Mouse (Mus musculus) ES-E14 (cell line): Measurements from ENCODE around the gene Tcf12. TPM values are rescaled to one million over a fixed set of nuclear protein-coding genes. Genes with fewer than 3 reads are reported as not detected.

Experiments
- DNase-seq: peaks from one replicate; pipeline ENCODE4 v3.0.0-alpha.2; 2013; ENCODE audit warnings: low read depth, low spot score
- H3K27ac ChIP-seq: 2 replicates; pipeline ENCODE4 v1.5.1; 2012; ENCODE audit warnings: low read depth, mild to moderate bottlenecking, low read length, moderate library complexity, mixed read lengths; ENCODE audit not compliant: poor library complexity, insufficient read depth, severe bottlenecking
- H3K36me3 ChIP-seq: 2 replicates; pipeline ENCODE4 v1.6.1; 2012; ENCODE audit warnings: mild to moderate bottlenecking, low read length, moderate library complexity, mixed read lengths; ENCODE audit not compliant: control insufficient read depth, poor library complexity, insufficient read depth, severe bottlenecking
- H3K4me1 ChIP-seq, 2 experiments: fragments of 150-350 bp in 1 of 2; sonication (generic) in 1 of 2; 2 replicates each; pipeline ENCODE4 v1.6.1; 2012; ENCODE audit warnings: low read length in 2 of 2, mild to moderate bottlenecking in 1 of 2, mixed read lengths in 1 of 2; ENCODE audit not compliant: control insufficient read depth in 2 of 2, insufficient read depth in 2 of 2, poor library complexity in 1 of 2
- H3K4me3 ChIP-seq, 2 experiments: fragments of 150-350 bp in 1 of 2; sonication (generic) in 1 of 2; 2 replicates each; pipeline ENCODE4 v1.5.1; 2012; ENCODE audit warnings: low read length in 2 of 2, low read depth in 1 of 2, mild to moderate bottlenecking in 1 of 2, mixed read lengths in 1 of 2; ENCODE audit not compliant: insufficient read depth in 1 of 2, poor library complexity in 1 of 2, severe bottlenecking in 1 of 2
- H3K9ac ChIP-seq: 2 replicates; pipeline ENCODE4 v1.6.1; 2012; ENCODE audit warnings: low read depth, mild to moderate bottlenecking, low read length, mixed read lengths; ENCODE audit not compliant: poor library complexity, insufficient read depth, severe bottlenecking
- H3K9me3 ChIP-seq: fragments of 150-350 bp; sonication (generic); 2 replicates; pipeline ENCODE4 v1.6.1; 2012; ENCODE audit warnings: low read depth, mild to moderate bottlenecking, low read length; ENCODE audit not compliant: control insufficient read depth, insufficient read depth
- CHD2 ChIP-seq: IDR thresholded peaks from 2 replicates; pipeline ENCODE4 v1.6.1; 2014; ENCODE audit warnings: mild to moderate bottlenecking, low read depth, low read length, inconsistent platforms
- HCFC1 ChIP-seq: IDR thresholded peaks from 2 replicates; pipeline ENCODE4 v1.6.1; 2012; ENCODE audit warnings: low read length, inconsistent platforms, borderline replicate concordance; ENCODE audit not compliant: insufficient read depth
- MAFK ChIP-seq: IDR thresholded peaks from 2 replicates; pipeline ENCODE4 v1.6.1; 2014; ENCODE audit warnings: mild to moderate bottlenecking, low read depth, low read length, inconsistent platforms; ENCODE audit not compliant: insufficient read depth
- ZC3H11A ChIP-seq: IDR thresholded peaks from 2 replicates; pipeline ENCODE4 v1.6.1; 2012; ENCODE audit warnings: low read depth, mild to moderate bottlenecking, inconsistent platforms, low read length, borderline replicate concordance
- ZNF384 ChIP-seq: IDR thresholded peaks from 2 replicates; pipeline ENCODE4 v1.6.1; 2012; ENCODE audit warnings: low read depth, low read length, inconsistent platforms
- in situ Hi-C, 2 experiments: fragments of 600-800 bp; cut with MboI; formaldehyde crosslinking; loops; one replicate each; pipeline ENCODE4 v1.15.1; 2025; ENCODE audit warnings: low sequenced_read_pairs in 2 of 2, inconsistent platforms in 1 of 2; ENCODE audit not compliant: unreplicated experiment in 2 of 2
- total RNA-seq: library from RNA; depleted of rRNA; stranded (reverse); fragments of 300-350 nt; gene quantifications from 2 replicates; pipeline ENCODE4 v1.2.3, GENCODE M21; 2012

Gene Tcf12
- total RNA-seq, 1 experiment = 17.3 TPM

DNA sequence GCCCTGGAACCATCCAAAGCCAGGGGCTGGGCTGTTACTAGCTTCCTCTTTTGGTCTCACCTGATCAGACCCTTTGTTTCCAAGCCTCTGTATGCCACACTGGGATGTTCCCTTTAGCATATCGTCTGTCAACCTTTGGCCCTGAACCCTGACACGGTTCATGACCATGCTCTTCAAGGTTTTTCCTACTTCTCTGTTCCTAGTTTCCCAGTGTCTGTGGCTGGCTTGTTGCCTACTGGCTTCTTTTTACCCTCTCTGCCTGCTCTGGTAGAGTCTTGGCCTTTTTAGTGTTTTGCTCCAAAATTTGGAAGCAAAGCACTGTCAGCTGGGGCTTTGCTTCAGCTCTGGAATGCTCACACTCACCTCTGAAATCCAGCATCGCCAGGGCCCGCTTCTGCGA, 281.3 kb downstream of the Tcf12 start:
- Histone ChIP-seq H3K27ac (no peak overlapping the region), H3K4me1 (no peaks in the 10 kb centered on the region), H3K36me3 (no peaks in the 10 kb centered on the region), H3K9ac (no peak overlapping the region), H3K4me3 (no peak overlapping the region), H3K9me3 (no peaks in the 10 kb centered on the region)
- no peak for TF ChIP-seq CHD2
- no peak for TF ChIP-seq ZNF384
- no peak for TF ChIP-seq MAFK
- no peak for TF ChIP-seq HCFC1
- no peak for TF ChIP-seq ZC3H11A
- in situ Hi-C loops = no loop called here
- DNase-seq = no peak

DNA sequence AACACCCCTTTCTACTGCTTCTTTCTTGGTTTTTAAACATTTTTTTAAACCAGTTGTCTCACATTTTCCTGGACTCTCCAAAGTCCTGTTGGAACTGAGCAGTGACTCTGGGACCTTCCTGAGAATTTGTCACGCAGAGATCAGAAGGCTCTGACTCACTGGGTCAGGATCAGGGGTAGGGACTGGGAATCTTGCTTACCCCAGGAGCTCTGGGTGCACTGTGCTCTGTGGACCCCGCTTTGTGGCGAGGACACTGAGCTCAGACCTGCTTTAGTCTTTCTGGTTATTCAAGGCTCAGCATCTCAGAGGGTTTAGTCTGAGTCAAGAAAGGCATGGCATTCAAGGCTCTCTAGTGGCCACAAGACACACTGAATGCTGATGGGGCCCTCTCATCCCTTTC, 281.9 kb downstream of the Tcf12 start:
- in situ Hi-C loops = no loop called here
- no peak overlapping the region for H3K9ac ChIP-seq
- no peaks in the 10 kb centered on the region for H3K4me1 ChIP-seq
- no peaks in the 10 kb centered on the region for H3K9me3 ChIP-seq
- TF ChIP-seq ZNF384 (no peak), MAFK (no peak), ZC3H11A (no peak), HCFC1 (no peak), CHD2 (no peak)
- no peak overlapping the region for H3K4me3 ChIP-seq
- H3K27ac ChIP-seq = no peak overlapping the region
- DNase-seq = no peak
- no peaks in the 10 kb centered on the region for H3K36me3 ChIP-seq

DNA sequence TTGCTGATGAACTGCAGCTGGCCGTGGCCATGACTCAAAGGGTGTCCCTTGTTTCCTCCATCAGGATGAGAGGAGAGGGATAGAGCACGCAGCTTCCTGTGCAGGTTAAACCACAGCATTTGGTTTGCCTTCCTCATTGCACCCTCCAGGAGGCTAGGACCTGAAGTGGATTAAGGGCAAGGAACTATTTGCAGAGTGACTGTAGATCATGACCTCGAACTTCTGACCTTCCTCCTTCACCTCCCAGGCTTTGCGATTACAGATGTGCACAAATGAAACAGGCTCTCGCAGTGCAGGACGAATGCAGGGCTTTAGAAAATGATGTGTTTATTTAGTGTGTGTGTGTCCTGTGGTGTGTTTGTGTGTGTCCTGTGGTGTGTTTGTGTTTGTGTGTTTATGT, 282.5 kb downstream of the Tcf12 start:
- no peak overlapping the region for H3K27ac ChIP-seq
- no peak overlapping the region for H3K4me3 ChIP-seq
- in situ Hi-C loops = no loop called here
- no peak for TF ChIP-seq ZNF384
- TF ChIP-seq ZC3H11A = no peak
- no peak overlapping the region for H3K9ac ChIP-seq
- no peaks in the 10 kb centered on the region for H3K36me3 ChIP-seq
- H3K9me3 ChIP-seq = no peaks in the 10 kb centered on the region
- DNase-seq = no peak
- H3K4me1 ChIP-seq = no peaks in the 10 kb centered on the region

- no peak overlapping the region for H3K27ac ChIP-seq
- no peaks in the 10 kb centered on the region for H3K9me3 ChIP-seq
- no peaks in the 10 kb centered on the region for H3K4me1 ChIP-seq
- H3K36me3 ChIP-seq = no peaks in the 10 kb centered on the region
- DNase-seq = no peak
- no peak overlapping the region for H3K9ac ChIP-seq
- TF ChIP-seq ZC3H11A (no peak), HCFC1 (no peak), CHD2 (no peak), MAFK (no peak), ZNF384 (no peak)
- H3K4me3 ChIP-seq = no peak overlapping the region
- in situ Hi-C loops = no loop called here
These were observed 284.3 kb downstream of the Tcf12 start for GRCm38 (mm10) chr9:71827371-71827770.

- Histone ChIP-seq H3K9ac (no peak overlapping the region), H3K4me3 (no peak overlapping the region), H3K9me3 (no peaks in the 10 kb centered on the region), H3K4me1 (no peaks in the 10 kb centered on the region), H3K27ac (no peak overlapping the region), H3K36me3 (no peaks in the 10 kb centered on the region)
- DNase-seq = no peak
- in situ Hi-C loops = no loop called here
- TF ChIP-seq CHD2 (no peak), ZNF384 (no peak), HCFC1 (no peak), MAFK (no peak), ZC3H11A (no peak)
These were observed 285.6 kb downstream of the Tcf12 start for GRCm38 (mm10) chr9:71826040-71826525.
